Mouse (Mus musculus) erythroblast, embryonic 14.5 days (primary cell): Measurements from ENCODE around the gene Col18a1.

ENCODE experiments used
- GATA1 ChIP-seq: IDR thresholded peaks from 2 replicates; pipeline ENCODE4 v1.6.1; 2012; ENCODE audit warnings: low read length, inconsistent platforms, mixed read lengths
- TAL1 ChIP-seq: IDR thresholded peaks from 3 replicates; pipeline ENCODE4 v1.6.1; 2012; ENCODE audit warnings: low read length, inconsistent platforms, mixed read lengths

- TF ChIP-seq GATA1 = no peak
- TF ChIP-seq TAL1 = no peak
These were observed 28.0 kb downstream of the Col18a1 start for GRCm38 (mm10) chr10:77138304-77138703.
